Mouse (Mus musculus) forebrain, embryonic 15.5 days (tissue): ENCODE measurements around the gene Apol8. TPM values are rescaled to one million over a fixed set of nuclear protein-coding genes. Genes with fewer than 3 reads are reported as not detected.
"Not testable (repeated sequence)": the region's sequence is repeated elsewhere in the genome, so short reads cannot be mapped to it uniquely, and the experiment has no call there.

Experiments used
- ATAC-seq: fragments of 200-750 bp; cut with Nextera tagmentation; replicated peaks from 2 replicates; pipeline ENCODE4 v1.8.0; 2017; ENCODE audit warnings: mild to moderate bottlenecking, moderate TSS enrichment, moderate library complexity
- H3K27ac ChIP-seq: fragments of 300-500 bp; sonication (generic); replicated peaks from 2 replicates; pipeline ENCODE4 v1.5.1; 2015; ENCODE audit warnings: mild to moderate bottlenecking, inconsistent platforms
- H3K27me3 ChIP-seq: fragments of 300-500 bp; sonication (generic); 2 replicates; pipeline ENCODE4 v1.6.1; 2015; ENCODE audit warnings: inconsistent platforms
- H3K36me3 ChIP-seq: fragments of 300-500 bp; sonication (generic); 2 replicates; pipeline ENCODE4 v1.6.1; 2015; ENCODE audit warnings: mild to moderate bottlenecking, inconsistent platforms
- H3K4me1 ChIP-seq: fragments of 300-500 bp; sonication (generic); 2 replicates; pipeline ENCODE4 v1.6.1; 2015; ENCODE audit warnings: inconsistent platforms
- H3K4me2 ChIP-seq: fragments of 300-500 bp; sonication (generic); replicated peaks from 2 replicates; pipeline ENCODE4 v1.6.1; 2015; ENCODE audit warnings: mild to moderate bottlenecking, inconsistent platforms
- H3K4me3 ChIP-seq: fragments of 300-500 bp; sonication (generic); 2 replicates; pipeline ENCODE4 v1.5.1; 2015; ENCODE audit warnings: mild to moderate bottlenecking, inconsistent platforms
- H3K9ac ChIP-seq: fragments of 300-500 bp; sonication (generic); replicated peaks from 2 replicates; pipeline ENCODE4 v1.6.1; 2015; ENCODE audit warnings: mild to moderate bottlenecking, inconsistent platforms
- H3K9me3 ChIP-seq: fragments of 300-500 bp; sonication (generic); 2 replicates; pipeline ENCODE4 v1.6.1; 2016; ENCODE audit warnings: inconsistent platforms
- WGBS: fragments of 180-500 bp; shearing (Covaris S2); methylation state at CpG from one replicate; pipeline ENCODE4 v1.1.7; 2015; ENCODE audit warnings: mixed read lengths; 5-methylcytosine and 5-hydroxymethylcytosine counted together
- polyA plus RNA-seq: library from polyadenylated mRNA; unstranded; fragments of >200 nt; fragmentation: Nextera tagmentation; extraction: Ambion mirVana; gene quantifications from 2 replicates; pipeline ENCODE4 v1.2.1, GENCODE M21; 2015

Gene Apol8
- polyA plus RNA-seq, 1 experiment from 2014 or later = not detected

DNA sequence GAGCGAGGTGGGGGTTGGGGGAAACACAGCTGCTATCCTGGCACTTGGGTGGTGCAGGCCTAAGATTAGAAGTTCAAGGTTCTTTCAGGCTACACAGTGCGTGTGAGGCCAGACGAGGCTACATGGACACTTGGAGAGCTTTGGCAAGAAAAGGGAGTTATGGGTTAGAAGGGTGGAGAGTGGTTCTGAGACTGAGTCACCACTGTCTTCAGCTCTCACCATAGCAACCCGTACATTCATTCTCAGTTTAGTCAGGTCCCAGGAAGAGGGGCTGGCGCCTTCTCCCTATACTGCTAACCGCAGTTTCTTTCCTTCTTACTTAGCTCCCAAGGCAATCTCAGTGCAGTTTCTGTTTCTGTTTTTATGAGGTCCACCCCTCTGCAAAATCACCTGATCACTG is 15.2 kb downstream of the Apol8 start:
- not testable (repeated sequence) for H3K27ac ChIP-seq, H3K27me3 ChIP-seq, ATAC-seq, H3K36me3 ChIP-seq, H3K9me3 ChIP-seq, H3K9ac ChIP-seq, H3K4me3 ChIP-seq, H3K4me1 ChIP-seq, H3K4me2 ChIP-seq
- WGBS = 89% methylated on average over 6 of the region's 6 CpGs

DNA sequence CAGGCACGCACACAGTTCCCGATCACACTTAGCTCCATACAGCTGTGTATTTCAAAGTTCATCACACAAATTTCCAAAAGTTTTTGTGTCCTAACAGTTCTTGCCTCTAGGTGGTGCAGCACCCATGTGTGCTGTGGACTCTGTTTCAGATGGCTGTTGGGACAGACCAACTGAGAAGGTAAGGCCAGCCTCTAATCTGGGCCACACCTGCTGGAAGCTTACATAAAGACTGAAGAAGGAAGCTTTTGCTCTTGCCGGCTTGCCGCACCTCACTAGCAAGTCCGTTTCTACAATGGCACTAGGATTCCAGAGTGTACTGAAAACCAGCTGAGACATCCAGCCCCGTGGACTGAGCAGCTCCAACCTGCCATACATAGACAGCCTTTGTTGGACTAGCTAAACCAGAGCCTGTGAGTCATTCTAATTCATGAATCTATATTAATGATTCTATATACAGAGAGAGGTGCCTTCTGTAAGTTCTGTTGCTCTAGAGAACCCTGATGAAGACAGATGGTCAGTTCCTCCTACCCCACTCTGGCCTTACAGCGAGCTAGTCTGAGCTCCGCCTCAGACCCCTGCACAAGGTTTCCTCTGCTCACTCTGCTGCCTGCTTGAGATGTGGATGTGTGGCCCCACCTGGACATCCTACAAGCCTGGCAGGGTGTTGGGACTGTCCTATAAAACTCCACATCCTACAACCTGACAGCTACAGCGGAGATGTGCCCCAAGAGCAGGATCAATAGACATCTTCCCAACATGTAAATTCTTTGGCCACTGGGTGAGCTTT is 16.1 kb downstream of the Apol8 start:
- Histone ChIP-seq H3K9me3 (no peaks in the 10 kb centered on the region), H3K36me3 (no peaks in the 10 kb centered on the region), H3K4me2 (no peak overlapping the region), H3K27ac (no peak overlapping the region), H3K4me1 (no peaks in the 10 kb centered on the region), H3K4me3 (no peak overlapping the region), H3K9ac (no peak overlapping the region), H3K27me3 (no peaks in the 10 kb centered on the region)
- 78% methylated on average over 9 of the region's 9 CpGs for WGBS
- no peak for ATAC-seq

DNA sequence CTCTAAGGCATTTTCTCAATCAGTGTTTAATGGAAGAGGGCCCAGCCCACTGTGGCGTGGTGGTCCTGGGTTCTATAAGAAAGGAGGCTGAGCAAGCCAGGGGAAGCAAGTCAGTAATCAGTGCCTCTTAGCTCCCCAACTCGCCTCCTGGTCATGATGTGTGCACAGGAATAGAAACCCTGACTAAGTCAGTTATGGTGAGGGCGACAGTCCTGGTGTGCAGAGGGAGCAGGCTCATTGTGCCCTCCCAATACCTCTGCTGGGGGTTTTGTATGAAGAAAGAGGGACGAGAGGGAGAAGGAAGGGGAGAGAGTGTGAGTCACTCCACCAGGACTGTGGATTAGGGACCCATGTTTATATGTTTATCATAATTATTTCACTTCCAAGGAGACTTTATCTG is 22.9 kb downstream of the Apol8 start:
- H3K4me1 ChIP-seq, H3K9me3 ChIP-seq, H3K27me3 ChIP-seq, H3K4me3 ChIP-seq, H3K9ac ChIP-seq, H3K4me2 ChIP-seq, H3K27ac ChIP-seq, H3K36me3 ChIP-seq, ATAC-seq: not testable (repeated sequence)
- 70% methylated on average over 4 of the region's 4 CpGs for WGBS

DNA sequence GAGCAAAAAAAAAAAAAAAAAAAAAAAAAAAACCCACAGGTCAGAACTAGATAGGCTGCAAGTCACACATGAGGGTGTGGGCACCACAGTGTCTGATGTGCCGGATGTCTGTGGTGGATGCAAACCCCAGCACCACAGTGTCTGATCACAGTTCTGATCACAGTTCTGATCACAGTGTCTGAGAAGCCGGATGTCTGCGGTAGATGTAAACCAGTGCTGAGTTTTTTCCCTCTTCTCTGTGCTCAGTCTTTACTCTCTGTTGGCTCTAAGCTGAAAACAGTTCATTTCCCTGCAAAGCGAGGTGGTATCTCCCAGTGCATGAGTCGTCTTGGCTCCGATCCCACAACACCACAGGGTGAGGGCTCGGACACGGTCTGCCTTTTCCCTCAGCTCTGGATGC is 23.4 kb downstream of the Apol8 start:
- H3K27ac ChIP-seq = not testable (repeated sequence)

DNA sequence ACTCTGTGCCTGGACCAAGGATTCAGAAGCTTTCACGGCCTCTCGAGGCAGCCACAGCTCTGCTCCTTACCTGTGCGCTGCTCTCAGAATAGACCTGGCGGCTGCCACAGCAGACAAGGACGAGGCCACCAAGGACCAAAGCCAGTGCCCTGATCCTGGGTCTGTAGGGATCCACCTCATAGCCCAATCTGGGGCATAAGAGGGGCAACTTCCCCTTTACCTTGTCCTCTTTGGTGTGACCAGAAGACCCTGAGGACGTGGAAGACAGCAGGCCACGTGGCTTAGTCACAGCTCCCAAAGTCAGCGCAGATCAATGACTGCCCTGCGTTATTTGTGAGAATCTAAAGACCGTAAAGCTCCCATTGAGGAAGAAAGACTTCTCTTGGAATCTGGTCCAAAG is 24.0 kb downstream of the Apol8 start:
- not testable (repeated sequence) for H3K4me3 ChIP-seq, H3K4me1 ChIP-seq, H3K9ac ChIP-seq, H3K9me3 ChIP-seq, H3K27ac ChIP-seq, H3K4me2 ChIP-seq, ATAC-seq, H3K36me3 ChIP-seq, H3K27me3 ChIP-seq
- WGBS = 77% methylated on average over 10 of the region's 10 CpGs

More for the DNA sequence above, 23.4 kb downstream of the Apol8 start:
- not testable (repeated sequence) for H3K9ac ChIP-seq, H3K4me1 ChIP-seq, H3K4me2 ChIP-seq, H3K27me3 ChIP-seq, H3K36me3 ChIP-seq, H3K4me3 ChIP-seq, ATAC-seq, H3K9me3 ChIP-seq
- 73% methylated on average over 8 of the region's 8 CpGs for WGBS

DNA sequence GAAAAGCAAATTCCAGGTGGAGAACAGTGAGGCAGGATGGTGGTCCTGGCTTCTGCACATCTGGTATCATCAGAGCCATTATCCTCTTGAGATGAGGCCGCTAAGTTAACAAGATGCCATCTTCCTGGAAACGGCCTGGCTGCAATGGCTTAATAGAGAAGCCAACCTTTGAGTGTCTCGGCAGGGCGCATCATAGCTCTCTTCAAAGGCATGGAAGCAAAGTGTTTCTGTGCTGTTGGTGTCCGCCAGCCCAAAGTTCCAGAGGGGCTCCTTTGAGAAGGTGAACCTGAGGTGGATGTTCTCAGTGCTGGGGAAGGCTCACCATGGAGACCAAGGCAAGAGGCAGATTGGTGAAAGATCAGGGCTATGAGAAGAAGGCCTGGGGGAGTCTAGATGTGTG is 25.2 kb downstream of the Apol8 start:
- H3K4me1 ChIP-seq = no peaks in the 10 kb centered on the region
- H3K9ac ChIP-seq = no peak overlapping the region
- H3K27me3 ChIP-seq = no peaks in the 10 kb centered on the region
- no peak for ATAC-seq
- no peak overlapping the region for H3K4me3 ChIP-seq
- H3K27ac ChIP-seq = no peak overlapping the region
- H3K4me2 ChIP-seq = no peak overlapping the region
- no peaks in the 10 kb centered on the region for H3K36me3 ChIP-seq
- H3K9me3 ChIP-seq = no peaks in the 10 kb centered on the region
- WGBS = 89% methylated on average over 5 of the region's 5 CpGs

DNA sequence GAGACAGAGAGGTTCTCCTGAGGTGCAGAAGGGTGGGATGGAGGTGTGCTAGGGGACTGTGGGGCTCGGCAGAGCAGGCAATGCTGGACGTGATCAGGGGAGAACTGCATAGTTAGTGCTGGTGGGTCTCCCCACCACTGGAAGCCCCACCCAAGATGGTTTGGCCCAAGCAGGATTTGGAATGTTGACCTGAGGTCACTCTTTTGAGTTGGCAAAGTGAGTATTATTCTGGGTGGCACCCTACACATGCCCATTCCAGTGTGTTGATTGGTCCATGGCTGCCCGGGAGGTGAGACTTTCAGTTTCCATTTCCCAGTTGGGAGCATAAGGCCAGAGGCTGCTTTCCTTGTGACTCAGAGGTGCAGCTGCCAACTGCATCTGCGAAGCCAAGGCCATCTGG is 28.1 kb downstream of the Apol8 start, which contains the start of gene Apol9b:
Gene Apol9b (plus strand): TSS at position 301 of the 400 bp plus-strand sequence.
- H3K4me1 ChIP-seq, H3K36me3 ChIP-seq, H3K4me2 ChIP-seq, H3K27me3 ChIP-seq, ATAC-seq, H3K9ac ChIP-seq, H3K27ac ChIP-seq, H3K4me3 ChIP-seq, H3K9me3 ChIP-seq: not testable (repeated sequence)
- 100% methylated on average over 1 of the region's 4 CpGs for WGBS

- 97% methylated on average over 3 of the region's 3 CpGs for WGBS
- not testable (repeated sequence) for H3K4me1 ChIP-seq, H3K9ac ChIP-seq, H3K27ac ChIP-seq, H3K4me3 ChIP-seq, H3K27me3 ChIP-seq, H3K9me3 ChIP-seq, ATAC-seq, H3K4me2 ChIP-seq, H3K36me3 ChIP-seq
Measured at GRCm38 (mm10) chr15:77727745-77728144, 29.1 kb downstream of the Apol8 start.

DNA sequence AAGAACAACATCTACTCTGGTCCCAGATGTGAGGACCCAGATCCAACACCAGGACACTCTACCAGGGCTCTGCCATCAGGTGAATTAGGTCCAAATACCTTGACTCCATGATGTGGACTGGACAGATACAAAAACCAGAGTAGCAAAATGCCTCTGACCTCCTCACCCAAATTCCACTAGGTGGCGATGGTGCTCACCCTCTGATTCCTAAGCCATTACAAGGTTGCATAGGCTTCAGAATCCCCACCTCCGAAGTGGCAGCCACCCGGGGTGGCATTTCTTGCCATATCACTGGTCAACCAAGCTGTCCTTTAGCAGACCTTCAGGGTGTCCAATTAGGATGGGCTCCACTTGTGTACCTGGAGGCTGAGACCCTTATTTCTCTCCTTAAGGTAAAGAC is 29.7 kb downstream of the Apol8 start:
- H3K27me3 ChIP-seq, H3K4me2 ChIP-seq, H3K27ac ChIP-seq, ATAC-seq, H3K9me3 ChIP-seq, H3K9ac ChIP-seq, H3K36me3 ChIP-seq, H3K4me1 ChIP-seq, H3K4me3 ChIP-seq: not testable (repeated sequence)
- 11% methylated on average over 3 of the region's 3 CpGs for WGBS

GRCm38 (mm10) chr15:77725393-77726020 is 31.3 kb downstream of the Apol8 start:
- not testable (repeated sequence) for H3K9me3 ChIP-seq, H3K4me2 ChIP-seq, H3K4me1 ChIP-seq, H3K4me3 ChIP-seq, H3K27me3 ChIP-seq, H3K9ac ChIP-seq, H3K36me3 ChIP-seq, H3K27ac ChIP-seq, ATAC-seq
- WGBS = 90% methylated on average over 6 of the region's 6 CpGs

GRCm38 (mm10) chr15:77724208-77724911 is 32.4 kb downstream of the Apol8 start:
- H3K4me3 ChIP-seq, H3K27ac ChIP-seq, H3K9ac ChIP-seq, H3K27me3 ChIP-seq, H3K36me3 ChIP-seq, H3K9me3 ChIP-seq, H3K4me2 ChIP-seq, H3K4me1 ChIP-seq: not testable (repeated sequence)
- 0 out of 2 replicates have a peak, but pooled peaks have one; percentile 19 for ATAC-seq
- 23% methylated on average over 3 of the region's 10 CpGs for WGBS

DNA sequence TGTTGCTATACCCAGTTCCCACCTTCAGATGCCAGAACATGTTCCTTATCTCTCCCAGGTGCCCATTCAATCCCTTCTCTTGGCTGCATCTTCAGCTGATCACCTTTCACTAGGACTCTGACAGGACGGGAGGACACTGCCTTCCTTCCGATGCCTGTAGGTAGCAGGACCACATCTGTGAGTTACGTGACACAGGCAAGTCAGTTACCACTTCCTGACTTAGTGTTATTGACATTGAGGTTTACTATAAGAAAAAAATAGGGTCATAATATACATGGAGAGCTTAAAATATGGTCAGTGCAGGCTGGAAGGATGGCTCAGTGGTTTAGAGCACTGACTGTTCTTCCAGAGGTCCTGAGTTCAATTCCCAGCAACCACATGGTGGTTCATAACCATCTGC is 35.3 kb downstream of the Apol8 start:
- H3K4me1 ChIP-seq, H3K36me3 ChIP-seq, H3K4me2 ChIP-seq, H3K9me3 ChIP-seq, H3K27me3 ChIP-seq, ATAC-seq, H3K4me3 ChIP-seq, H3K27ac ChIP-seq, H3K9ac ChIP-seq: not testable (repeated sequence)
- no CpG with 5 or more reads among the region's 3 CpGs for WGBS
